Mouse (Mus musculus) CH12.LX (cell line): Measurements from ENCODE around the gene Zfp523.

Experiments
- CHD2 ChIP-seq: IDR thresholded peaks from 2 replicates; pipeline ENCODE4 v1.6.1; 2011; ENCODE audit warnings: low read length, improper control_type of control experiment
- CTCF ChIP-seq, 2 experiments: IDR thresholded peaks in 1 of 2; conservative IDR thresholded peaks in 1 of 2; 2 replicates each; pipeline ENCODE4 v1.5.1; 2011 to 2012; ENCODE audit warnings: low read depth in 2 of 2, low read length in 2 of 2, improper control_type of control experiment in 1 of 2, inconsistent platforms in 1 of 2, mild to moderate bottlenecking in 1 of 2, moderate library complexity in 1 of 2
- EP300 ChIP-seq: IDR thresholded peaks from 2 replicates; pipeline ENCODE4 v1.6.1; 2011; ENCODE audit warnings: low read length, improper control_type of control experiment
- HCFC1 ChIP-seq: IDR thresholded peaks from 2 replicates; pipeline ENCODE4 v1.6.1; 2012; ENCODE audit warnings: low read depth, mild to moderate bottlenecking, inconsistent platforms, low read length, improper control_type of control experiment
- IRF4 ChIP-seq: IDR thresholded peaks from 2 replicates; pipeline ENCODE4 v1.6.1; 2014; ENCODE audit warnings: low read depth, mild to moderate bottlenecking, inconsistent platforms, low read length, improper control_type of control experiment
- MEF2A ChIP-seq: IDR thresholded peaks from 2 replicates; pipeline ENCODE4 v1.6.1; 2014; ENCODE audit warnings: low read depth, mild to moderate bottlenecking, inconsistent platforms, low read length, improper control_type of control experiment, borderline replicate concordance
- SMC3 ChIP-seq: IDR thresholded peaks from 2 replicates; pipeline ENCODE4 v1.6.1; 2011; ENCODE audit warnings: low read depth, low read length, improper control_type of control experiment
- TBP ChIP-seq: conservative IDR thresholded peaks from 2 replicates; pipeline ENCODE4 v1.6.1; 2011; ENCODE audit warnings: low read depth, low read length, improper control_type of control experiment
- USF1 ChIP-seq: IDR thresholded peaks from 2 replicates; pipeline ENCODE4 v1.6.1; 2014; ENCODE audit warnings: low read depth, mild to moderate bottlenecking, inconsistent platforms, low read length, improper control_type of control experiment
- ZNF384 ChIP-seq: IDR thresholded peaks from 2 replicates; pipeline ENCODE4 v1.6.1; 2012; ENCODE audit warnings: low read depth, low read length, improper control_type of control experiment, inconsistent platforms

DNA sequence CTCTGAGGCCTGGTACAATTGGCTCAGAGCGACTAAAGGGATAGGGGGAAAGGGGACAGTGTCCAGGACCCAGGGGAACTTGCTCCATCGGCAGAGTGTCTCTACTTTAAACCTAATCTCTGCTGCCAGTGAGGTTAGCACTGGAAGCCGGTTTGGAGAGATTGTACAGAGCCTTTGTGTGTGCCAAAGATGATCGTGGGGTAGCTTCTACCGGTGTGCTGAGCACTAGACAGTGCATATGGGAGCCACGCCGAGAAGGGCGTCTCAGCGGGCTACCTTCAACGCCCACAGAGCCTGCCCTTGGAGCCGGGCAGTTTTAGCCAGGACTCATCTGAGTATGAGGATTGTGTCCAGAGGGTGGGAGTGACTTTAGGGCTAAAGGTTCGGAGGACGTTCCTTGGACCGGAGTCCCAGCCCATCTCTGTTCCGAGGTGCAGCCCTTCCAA lies 35.7 kb upstream of the Zfp523 start:
- no peak for TF ChIP-seq EP300
- no peak for TF ChIP-seq MEF2A
- TF ChIP-seq SMC3 = no peak
- no peak for TF ChIP-seq USF1
- no peak for TF ChIP-seq TBP
- no peak for TF ChIP-seq CTCF (conservative IDR thresholded peaks at IDR 0.05 in 1 of 2, IDR thresholded peaks at IDR 0.05 in 1 of 2; ENCODE audit: low read depth in 2 of 2, low read length in 2 of 2)
- no peak for TF ChIP-seq IRF4
- TF ChIP-seq HCFC1 = no peak
- TF ChIP-seq ZNF384 = no peak
- TF ChIP-seq CHD2 = no peak
